Mouse (Mus musculus) kidney, adult 2 months (tissue): ENCODE data around the gene Muc20.

Experiments used
- CTCF ChIP-seq: fragments of 200-500 bp; conservative IDR thresholded peaks from 2 replicates; pipeline ENCODE4 v1.5.1; 2011; ENCODE audit warnings: low read depth, mild to moderate bottlenecking, control low read depth, low read length, moderate library complexity, mixed read lengths; ENCODE audit not compliant: insufficient read depth, insufficient read length
- POLR2A ChIP-seq: fragments of 200-500 bp; IDR thresholded peaks from one replicate; pipeline ENCODE4 v1.6.1; 2011; ENCODE audit warnings: low read depth, low read length, control low read depth

DNA sequence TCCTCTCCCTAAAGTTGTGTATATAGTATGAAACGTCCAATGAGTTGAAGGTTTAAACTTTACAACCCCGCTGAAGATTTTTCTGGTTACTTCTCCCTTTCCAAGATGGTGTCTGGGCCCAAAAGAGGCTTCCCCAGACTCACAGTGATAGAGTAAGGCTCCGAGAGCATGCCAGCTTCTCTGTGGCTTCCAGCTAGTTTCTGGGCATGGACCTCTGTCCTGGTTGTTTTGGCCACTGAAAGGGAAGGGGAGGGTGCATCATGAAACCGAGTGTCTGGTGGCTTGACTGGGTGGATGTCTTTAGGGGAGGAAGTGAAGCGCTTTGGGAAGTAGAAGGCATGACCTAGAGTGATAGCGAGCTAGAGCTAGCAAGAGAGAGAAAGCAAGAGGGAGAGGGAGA, 32.3 kb downstream of the Muc20 start:
- TF ChIP-seq CTCF (no peak), POLR2A (no peak)
